Mouse (Mus musculus): ENCODE data around the gene Olfml2b. TPM values are rescaled to one million over a fixed set of nuclear protein-coding genes. Genes with fewer than 3 reads are reported as not detected.

The Olfml2b gene
- polyA plus RNA-seq (2017; shearing (Covaris generic)), result not detected

GRCm38 (mm10) chr1:170644255-170645205 is at the start of gene Olfml2b:
TSS of gene Olfml2b (plus strand) at chr1:170644532.

Other genes with a start within 250 kb of the Olfml2b start
- gene Nos1ap, start 54.7 kb upstream of the Olfml2b start, polyA plus RNA-seq (2017; shearing (Covaris generic)), result 0.11 TPM
- 20.3 TPM for gene Atf6, start 223.2 kb downstream of the Olfml2b start, polyA plus RNA-seq (2017; shearing (Covaris generic))
- not detected for gene Gm26620, start 240.5 kb downstream of the Olfml2b start, polyA plus RNA-seq (2017; shearing (Covaris generic))
- gene Dusp12, start 241.0 kb downstream of the Olfml2b start, polyA plus RNA-seq (2017; shearing (Covaris generic)), result 32.9 TPM